Mouse (Mus musculus) kidney, adult 2 months (tissue): ENCODE data around the gene Irak3.

Source experiments
- CTCF ChIP-seq: fragments of 200-500 bp; conservative IDR thresholded peaks from 2 replicates; pipeline ENCODE4 v1.5.1; 2011; ENCODE audit warnings: low read depth, mild to moderate bottlenecking, control low read depth, low read length, moderate library complexity, mixed read lengths; ENCODE audit not compliant: insufficient read depth, insufficient read length
- POLR2A ChIP-seq: fragments of 200-500 bp; IDR thresholded peaks from one replicate; pipeline ENCODE4 v1.6.1; 2011; ENCODE audit warnings: low read depth, low read length, control low read depth

DNA sequence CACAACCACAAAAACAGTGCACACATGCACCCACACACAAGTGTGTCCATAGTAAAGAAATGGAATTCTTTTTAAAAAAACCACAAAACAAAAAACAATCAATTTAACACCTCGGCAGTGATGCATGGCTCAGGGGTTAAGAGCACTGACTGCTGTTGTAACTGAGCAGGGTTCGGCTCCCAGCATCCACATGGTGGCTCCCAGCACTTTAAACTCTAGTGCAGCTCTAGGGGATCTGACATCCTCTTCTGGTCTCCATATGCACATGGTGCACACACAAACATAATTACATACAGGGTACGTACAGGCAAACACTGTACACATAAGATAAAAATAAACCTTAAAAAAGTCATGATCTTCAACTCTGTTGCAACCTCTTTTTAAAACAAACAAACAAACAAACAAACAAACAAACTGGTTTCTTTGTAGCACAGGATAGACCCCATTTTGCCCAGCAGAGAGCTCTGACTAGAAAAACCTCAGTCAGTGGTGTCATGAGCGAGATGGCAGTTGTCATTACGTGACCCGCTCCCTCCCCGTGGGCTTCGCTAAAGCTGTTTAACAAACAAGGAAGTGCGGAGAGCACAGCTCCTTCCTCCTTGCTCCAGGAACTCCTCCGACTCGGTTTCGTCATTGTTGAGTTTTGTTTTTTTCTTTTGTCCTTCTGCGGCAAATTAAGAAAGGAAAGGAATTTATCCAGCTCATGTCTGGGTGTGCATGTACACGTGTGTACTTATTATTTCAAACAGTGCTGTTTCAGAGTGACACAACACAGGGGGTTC lies 17.8 kb upstream of the Irak3 start:
- TF ChIP-seq CTCF (no peak), POLR2A (no peak)
